Mouse (Mus musculus) ZHBTc4 (cell line): Measurements from ENCODE around the gene Vstm4.

Experiments used
- DNase-seq: peaks from one replicate; pipeline ENCODE4 v3.0.0-alpha.2; 2011; ENCODE audit warnings: low read depth, low spot score

Gene Vstm4

DNA sequence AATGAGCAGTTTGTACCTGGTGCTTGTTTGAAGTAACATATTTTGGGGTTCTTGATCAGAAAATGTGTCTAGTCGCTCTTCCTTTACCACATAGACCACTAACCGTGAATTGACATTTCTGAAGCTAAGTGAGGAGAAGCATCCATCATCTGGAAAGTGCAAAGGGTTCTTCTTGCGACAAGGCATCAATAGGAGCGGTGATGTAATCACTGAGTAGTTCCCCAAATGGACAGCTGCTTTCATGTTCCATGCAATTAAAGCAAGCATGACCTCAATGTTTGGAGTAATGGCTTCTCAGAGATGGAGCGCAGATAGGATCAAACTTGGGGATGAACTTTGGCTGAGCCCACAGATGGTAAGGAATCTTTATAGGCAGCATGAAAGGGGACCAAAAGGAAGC lies 82.7 kb downstream of the Vstm4 start:
- DNase-seq = no peak

DNA sequence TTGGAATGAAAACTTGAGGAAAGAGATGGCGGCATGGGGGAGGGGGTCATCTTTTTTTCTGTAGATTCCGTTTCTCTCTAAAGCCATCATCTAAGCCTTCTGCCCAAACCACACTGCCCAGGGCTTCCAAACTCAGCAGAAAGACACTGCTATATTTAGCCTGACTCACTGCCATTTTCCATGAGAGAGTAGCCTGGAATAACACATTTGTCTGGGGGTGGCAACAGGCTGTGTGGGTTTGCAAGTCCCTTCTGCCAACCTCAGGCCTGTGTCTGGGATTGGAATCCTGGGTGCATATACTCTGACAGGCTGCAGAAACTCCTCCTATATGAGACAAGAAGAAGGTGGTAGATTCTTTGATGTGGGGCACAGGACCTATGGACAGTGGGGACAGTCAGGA lies 91.0 kb downstream of the Vstm4 start:
- no peak for DNase-seq

DNA sequence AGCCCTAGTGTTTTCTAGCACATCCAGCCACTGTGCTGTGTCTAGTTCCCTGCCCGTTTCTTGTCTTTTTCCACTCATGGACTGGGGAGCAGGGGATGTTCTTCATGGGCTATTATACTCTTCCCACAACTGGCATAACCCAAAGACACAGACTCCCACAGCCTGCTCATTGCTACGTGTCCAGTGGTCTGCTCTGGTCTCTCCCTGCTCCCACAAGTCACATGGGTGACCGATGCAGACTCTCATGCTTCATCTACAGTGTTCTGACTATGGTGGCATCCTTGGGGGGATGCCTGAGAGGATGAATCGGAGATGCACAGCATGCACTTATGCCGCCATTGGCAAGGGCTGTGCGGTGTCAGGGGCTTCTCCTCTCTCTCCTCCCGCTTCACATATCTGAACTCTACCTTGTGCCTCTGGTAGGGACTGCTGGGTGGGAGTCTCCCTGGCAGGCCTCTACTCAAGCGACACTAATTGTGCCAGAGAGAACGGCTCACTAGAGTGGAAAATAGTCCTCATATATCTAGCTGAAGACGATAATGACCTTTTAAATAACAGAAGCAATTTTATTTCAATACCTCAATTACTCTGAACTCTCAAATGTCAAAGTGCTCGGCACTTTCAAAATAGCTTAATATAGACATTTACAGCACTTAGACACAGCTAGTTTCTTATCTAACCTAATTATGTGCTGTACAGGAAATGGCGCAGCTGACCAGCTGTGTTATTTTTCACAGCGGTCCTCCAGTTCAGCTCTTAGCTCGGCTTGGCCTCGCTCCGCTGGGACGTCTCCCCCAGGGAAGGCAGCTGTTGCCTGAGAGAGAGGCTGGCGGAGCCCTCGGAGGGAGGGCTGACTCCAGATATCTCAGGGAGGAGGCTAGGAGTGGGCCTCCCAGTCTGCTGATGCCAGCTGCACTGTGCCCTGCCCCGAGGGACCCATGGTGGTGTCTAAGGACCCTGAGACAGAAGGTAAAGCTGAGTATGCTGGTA lies 94.1 kb downstream of the Vstm4 start:
- no peak for DNase-seq

DNA sequence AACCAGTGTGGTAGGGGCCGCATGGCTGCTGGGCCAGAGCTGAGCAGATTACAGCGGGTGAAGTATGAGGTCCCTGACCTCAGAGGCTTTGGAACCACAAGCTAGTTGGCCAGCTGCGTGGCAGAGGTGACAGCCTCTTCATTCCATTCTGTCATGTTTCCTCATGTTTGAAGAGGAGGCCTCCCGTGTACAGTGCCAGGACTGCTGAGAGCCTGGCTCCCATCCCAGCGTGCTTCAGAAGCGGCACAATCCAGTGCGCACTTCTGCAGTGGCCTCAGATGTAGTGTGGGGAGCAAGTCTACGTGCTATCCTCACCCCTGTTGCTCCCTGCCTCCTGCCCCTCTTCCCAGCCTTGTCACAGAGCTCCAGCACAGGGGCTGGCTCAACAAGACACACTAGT lies 99.9 kb downstream of the Vstm4 start:
- DNase-seq = no peak

DNA sequence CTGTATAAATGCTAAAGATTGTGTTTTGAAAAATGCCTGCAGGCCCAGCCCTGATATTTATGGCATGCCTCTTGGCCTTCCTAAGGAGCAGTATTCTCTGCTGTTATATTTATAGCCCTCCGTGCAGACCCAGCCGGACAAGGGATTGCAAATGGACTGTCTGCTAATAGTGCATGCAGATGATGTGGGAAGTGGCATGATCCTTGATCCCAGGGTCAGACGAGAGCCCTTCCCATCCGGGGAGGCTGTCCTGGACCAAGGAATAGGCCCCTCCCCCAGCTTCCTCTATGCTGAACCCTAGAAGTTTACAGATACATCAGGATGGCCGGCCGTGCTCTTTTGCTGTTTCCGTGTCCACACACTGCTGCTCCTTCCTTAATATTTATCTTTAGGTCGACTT lies 102.1 kb downstream of the Vstm4 start:
- no peak for DNase-seq

DNA sequence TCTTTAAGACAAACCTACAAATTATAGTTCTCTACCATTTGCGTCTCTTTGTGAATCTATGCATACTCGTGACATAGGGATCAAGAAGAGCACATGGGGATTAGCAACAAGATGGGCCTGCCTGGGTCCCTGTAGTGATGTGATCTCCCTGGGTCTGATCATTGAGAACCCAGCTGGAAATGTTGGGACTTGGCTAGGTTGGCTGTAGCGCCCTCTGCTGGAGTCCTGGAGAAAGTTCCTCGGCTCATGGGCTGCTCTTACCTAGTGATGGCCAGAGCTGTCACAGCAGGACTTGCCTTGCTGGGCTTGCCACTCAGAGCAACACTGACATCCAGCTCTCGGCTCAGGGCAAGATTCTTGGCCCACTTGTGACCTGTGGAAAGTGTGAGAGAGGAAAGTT lies 103.9 kb downstream of the Vstm4 start:
- peak; percentile 66 for DNase-seq

DNA sequence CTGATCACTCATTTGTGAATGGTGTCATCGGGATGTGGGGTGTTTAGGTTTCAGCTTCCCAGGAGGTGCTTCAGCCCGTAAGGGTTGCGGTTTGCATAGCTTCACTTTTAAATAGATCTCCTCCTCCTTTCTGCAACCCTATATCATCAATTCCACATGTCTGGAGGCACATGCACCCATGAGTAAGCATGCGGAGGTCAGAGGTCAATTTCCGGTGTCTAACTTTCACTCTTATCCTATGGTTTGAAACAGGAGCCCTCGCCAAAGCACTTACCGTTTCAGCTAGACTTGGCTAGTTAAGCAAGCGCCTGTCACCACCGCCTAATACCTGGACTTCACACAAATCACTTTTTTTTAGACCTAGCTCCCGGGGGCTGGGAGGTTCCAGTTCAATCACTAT lies 108.2 kb downstream of the Vstm4 start:
- DNase-seq = no peak

DNA sequence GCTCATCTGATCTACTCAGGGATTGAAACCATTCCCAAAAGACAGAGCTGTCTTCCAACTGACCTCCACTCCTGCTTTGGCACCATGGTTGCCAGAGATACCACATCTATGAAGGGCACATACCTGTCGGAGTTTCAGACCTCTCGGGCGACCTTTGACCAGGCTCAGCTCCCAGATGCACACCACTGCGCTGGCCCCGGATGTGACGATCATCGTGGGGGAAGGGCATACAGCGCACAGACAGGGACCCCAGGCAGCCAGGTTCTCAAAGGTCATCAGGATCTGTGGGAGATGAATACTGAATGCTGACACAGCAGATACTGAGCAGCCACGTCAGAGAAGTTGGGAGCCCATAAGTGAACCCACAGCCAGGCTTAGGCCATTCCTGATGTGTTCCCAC lies 114.1 kb downstream of the Vstm4 start:
- peak; percentile 41 for DNase-seq

DNA sequence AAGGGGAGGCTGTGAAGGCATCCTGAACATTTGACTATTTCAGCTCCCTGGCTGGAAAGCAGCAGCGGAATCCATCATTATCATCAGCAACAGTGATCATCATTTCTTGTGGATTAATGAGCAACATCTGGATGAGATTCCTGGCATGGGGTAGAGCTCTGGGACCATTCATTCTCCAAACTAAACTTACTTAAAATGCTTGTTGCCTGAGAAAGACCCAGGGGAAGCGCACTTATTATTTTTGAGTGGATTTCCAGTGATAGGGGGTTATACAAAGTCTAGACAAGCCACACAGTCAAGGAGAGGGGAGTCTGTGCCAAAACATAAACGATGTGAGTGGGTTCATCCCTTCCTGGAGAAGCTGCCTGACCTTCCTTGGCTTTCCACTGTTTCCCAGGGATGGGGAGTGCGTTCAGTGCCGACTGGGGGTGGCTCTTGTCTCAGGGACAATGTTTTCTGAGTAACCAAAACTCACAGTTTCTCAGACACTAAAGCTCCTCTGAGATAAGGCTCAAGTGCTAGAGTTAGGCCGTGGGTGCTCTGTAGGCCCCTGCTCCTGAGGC lies 127.7 kb downstream of the Vstm4 start:
- no peak for DNase-seq

DNA sequence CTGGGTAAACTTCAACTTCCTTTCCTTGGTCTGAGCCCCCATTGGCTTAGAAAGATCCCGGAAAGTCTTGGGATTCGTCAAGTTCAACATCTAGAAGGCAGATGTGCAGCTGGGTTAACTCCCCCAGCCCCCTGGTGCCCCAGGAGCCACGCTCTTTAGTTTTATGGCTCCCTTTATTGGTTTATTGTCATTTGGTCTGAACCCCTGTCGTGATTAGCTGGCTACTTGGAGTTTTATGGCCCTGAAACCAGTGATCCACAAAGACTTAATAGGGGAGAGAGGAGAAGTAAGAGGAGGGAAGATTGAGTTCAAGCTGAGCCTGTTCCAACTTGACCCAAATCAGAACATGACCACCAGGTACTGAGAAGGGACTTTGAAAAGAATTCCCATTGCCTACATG lies 130.1 kb downstream of the Vstm4 start:
- DNase-seq = peak; percentile 59
